33 mouse cellular contexts compared by ENCODE assay signal in genomic region chr19:32194863-32195262, GRCm38 (mm10).
DNase-seq lines count a peak whose midpoint lies in the region; ATAC-seq and TF ChIP-seq lines count a peak whose summit lies in the region.
"Had no signal": no experiment of that assay in that cellular context is flagged by ENCODE, and none has a peak within 500 bp of the region (broad histone marks: within the 10 kb centered on the region; RNA-seq: fewer than 3 reads in every experiment).

No protein-coding gene starts in this region.

- H3K27me3 ChIP-seq in heart, embryonic 12.5 days (replicated peaks), result no peaks in the 10 kb centered on the region
- no peaks in the 10 kb centered on the region for H3K27me3 ChIP-seq in lung, postnatal 0 days (replicated peaks; ENCODE audit: insufficient read depth, low read length)
- H3K27me3 ChIP-seq: embryonic facial prominence, embryonic 13.5 days; forebrain, embryonic 15.5 days; hindbrain, embryonic 12.5 days; liver, embryonic 12.5 days; midbrain, embryonic 15.5 days; neural tube, embryonic 15.5 days; Patski had no signal

- no peak overlapping the region for H3K9ac ChIP-seq in heart, embryonic 12.5 days
- no peak overlapping the region for H3K9ac ChIP-seq in lung, postnatal 0 days (replicated peaks; ENCODE audit: low read depth)
- H3K9ac ChIP-seq: embryonic facial prominence, embryonic 13.5 days; forebrain, embryonic 15.5 days; hindbrain, embryonic 12.5 days; liver, embryonic 12.5 days; liver, postnatal 0 days; midbrain, embryonic 15.5 days; neural tube, embryonic 15.5 days had no signal

- H3K4me3 ChIP-seq in heart, embryonic 12.5 days, result no peak overlapping the region
- no peak overlapping the region for H3K4me3 ChIP-seq in lung, postnatal 0 days (ENCODE audit: low read depth, low read length)
- H3K4me3 ChIP-seq: embryonic facial prominence, embryonic 13.5 days; forebrain, embryonic 10.5 days; forebrain, embryonic 15.5 days; hindbrain, embryonic 12.5 days; liver, embryonic 12.5 days; midbrain, embryonic 10.5 days; midbrain, embryonic 15.5 days; neural tube, embryonic 15.5 days had no signal

- H3K36me3 ChIP-seq in heart, embryonic 12.5 days, result 0 out of 2 replicates have a peak, but pooled peaks cover 3% of the 10 kb centered on the region
- H3K36me3 ChIP-seq in lung, postnatal 0 days (ENCODE audit: insufficient read depth, low read length), result no peaks in the 10 kb centered on the region; the same call in 1 of the 2 replicates
- H3K36me3 ChIP-seq: embryonic facial prominence, embryonic 13.5 days; forebrain, embryonic 10.5 days; forebrain, embryonic 15.5 days; hindbrain, embryonic 12.5 days; midbrain, embryonic 10.5 days; midbrain, embryonic 15.5 days; neural tube, embryonic 15.5 days had no signal

- no peak for DNase-seq in heart, adult 9 months (ENCODE audit: low spot score in 2 of 2)
- DNase-seq in lung, postnatal 0 days (ENCODE audit: low spot score), result no peak
- no peak for DNase-seq in lung, postnatal 36 days
- peak; percentile 18 for DNase-seq in WW6 (ENCODE audit: low read depth, low spot score)
- no peak for DNase-seq in kidney, postnatal 14 days
- DNase-seq in frontal cortex, adult 2 months (ENCODE audit: extremely low spot score in 1 of 2, low spot score in 1 of 2), result no peak
- DNase-seq: adrenal gland, adult 2 months; adrenal gland, postnatal 36 days; B cell, adult 2 months; cerebellum, adult 2 months; cerebellum, postnatal 36 days; gastrocnemius, postnatal 14 days; heart, postnatal 14 days; kidney, postnatal 36 days; layer of hippocampus, postnatal 36 days; left cerebral cortex, postnatal 4 days; liver, postnatal 0 days; lung, postnatal 10 days; retina, postnatal 1 day; right cerebral cortex, postnatal 14 days; thymus, postnatal 4 days had no signal

- TF ChIP-seq EP300 in lung, postnatal 0 days (IDR thresholded peaks at IDR 0.05), result no peak

- no peak for ATAC-seq in heart, embryonic 12.5 days (ENCODE audit: insufficient number of reproducible peaks, low FRiP score)
- no peak for ATAC-seq in lung, postnatal 0 days
- ATAC-seq: activated CD4-positive, CD25-positive, alpha-beta regulatory T cell, adult 4 months; forebrain, embryonic 15.5 days; hindbrain, postnatal 0 days; liver, embryonic 12.5 days; liver, postnatal 0 days; midbrain, embryonic 15.5 days; Patski had no signal

- WGBS in heart, embryonic 12.5 days, result 11% methylated on average over 1 of the region's 1 CpGs
- WGBS in lung, postnatal 0 days, result 12% methylated on average over 1 of the region's 1 CpGs

- peak overlapping the region; percentile 43; the same call in 1 of the 2 replicates for H3K27ac ChIP-seq in heart, embryonic 12.5 days (ENCODE audit: poor library complexity, severe bottlenecking)
- H3K27ac ChIP-seq in lung, postnatal 0 days (ENCODE audit: low read length), result no peak overlapping the region
- H3K27ac ChIP-seq: embryonic facial prominence, embryonic 13.5 days; forebrain, embryonic 10.5 days; forebrain, embryonic 15.5 days; hindbrain, embryonic 12.5 days; hindbrain, postnatal 0 days; liver, embryonic 12.5 days; midbrain, embryonic 10.5 days; midbrain, embryonic 15.5 days; neural tube, embryonic 15.5 days had no signal

- no peaks in the 10 kb centered on the region for H3K9me3 ChIP-seq in heart, embryonic 12.5 days (replicated peaks)
- H3K9me3 ChIP-seq in lung, postnatal 0 days (ENCODE audit: low read length), result no peaks in the 10 kb centered on the region
- H3K9me3 ChIP-seq: embryonic facial prominence, embryonic 13.5 days; forebrain, embryonic 10.5 days; forebrain, embryonic 15.5 days; hindbrain, embryonic 12.5 days; liver, embryonic 12.5 days; midbrain, embryonic 10.5 days; midbrain, embryonic 15.5 days; neural tube, embryonic 15.5 days had no signal

- H3K4me1 ChIP-seq in heart, embryonic 12.5 days (replicated peaks), result peaks cover 47% of the 10 kb centered on the region
- H3K4me1 ChIP-seq in lung, postnatal 0 days (ENCODE audit: insufficient read depth, low read depth, low read length), result peaks cover 31% of the 10 kb centered on the region
- H3K4me1 ChIP-seq: forebrain, embryonic 15.5 days; hindbrain, embryonic 12.5 days; neural tube, embryonic 15.5 days had no signal

- H3K4me2 ChIP-seq in heart, embryonic 12.5 days, result no peak overlapping the region
- peak overlapping the region; percentile 33; the same call in 1 of the 2 replicates for H3K4me2 ChIP-seq in lung, postnatal 0 days (replicated peaks; ENCODE audit: low read depth, low read length)
- H3K4me2 ChIP-seq: embryonic facial prominence, embryonic 13.5 days; forebrain, embryonic 15.5 days; hindbrain, embryonic 12.5 days; liver, embryonic 12.5 days; midbrain, embryonic 15.5 days; neural tube, embryonic 15.5 days had no signal

- no peak for TF ChIP-seq CTCF in lung, postnatal 0 days (IDR thresholded peaks at IDR 0.05)
